Mouse (Mus musculus) embryonic stem cell, embryonic (primary cell): ENCODE data around the gene Apopt1.

Experiments used
- CTCF ChIA-PET, 4 experiments: fragments of 300-600 bp in 2 of 4; fragments of 350-600 bp in 2 of 4; sonication (Branson Sonifier 250); formaldehyde crosslinking; loops; one replicate each; lab custom pipeline; 2022; ENCODE audit warnings: inconsistent platforms in 2 of 4; lab: Charles Lee
- POLR2A ChIA-PET, 4 experiments: fragments of 300-600 bp in 2 of 4; fragments of 350-600 bp in 2 of 4; sonication (Branson Sonifier 250); formaldehyde crosslinking; loops; one replicate each; lab custom pipeline; 2022; ENCODE audit warnings: antibody characterized with exemption in 4 of 4, inconsistent platforms in 1 of 4; lab: Charles Lee

Apopt1 gene

DNA sequence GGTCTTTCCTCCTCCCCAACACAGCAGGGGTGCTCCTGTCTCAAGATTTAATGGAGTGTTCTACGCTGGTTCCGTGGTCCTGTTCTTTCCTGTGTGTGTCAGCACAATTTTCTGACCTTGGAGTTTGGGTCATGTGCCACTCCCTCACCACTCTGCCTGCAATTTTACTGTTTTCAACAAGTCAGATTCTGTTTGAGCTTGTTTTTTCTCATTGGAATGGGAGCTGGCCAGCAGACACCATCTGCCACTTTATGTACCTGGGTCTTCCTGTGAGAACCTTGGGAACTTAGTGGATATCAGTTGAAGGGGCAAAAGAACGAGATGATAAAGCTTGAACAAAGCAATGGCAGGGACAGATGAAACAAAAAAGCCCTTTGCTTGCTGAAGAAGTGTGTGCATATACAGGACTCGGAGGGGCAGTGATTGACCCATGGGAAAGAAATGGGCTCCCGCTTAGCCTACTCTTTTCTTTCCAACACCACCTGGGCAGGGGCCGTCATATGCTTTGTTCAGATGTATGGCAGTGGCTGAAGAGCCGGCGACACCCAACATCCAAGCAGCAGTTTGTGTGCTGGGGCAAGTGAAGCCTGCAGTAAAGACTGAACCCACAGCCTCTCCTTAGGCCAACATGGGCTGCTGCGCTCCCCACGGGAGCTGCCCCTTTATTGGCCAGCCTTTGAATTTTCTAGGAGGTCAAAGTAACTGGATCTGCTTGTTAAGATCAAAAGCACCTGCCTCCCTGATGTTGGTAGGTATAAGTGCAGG is 44.7 kb downstream of the Apopt1 start:
- ChIA-PET CTCF (interaction anchor here in 3 of 4 experiments (0.5 to 1.7 kb wide), 5 partner anchors 16 to 1024 kb away, joined by 3 to 8 read pairs (median 5); no protein-coding TSS in a partner anchor), POLR2A (interaction anchor here in 3 of 4 experiments (0.6 to 7.8 kb wide), 29 partner anchors 8 to 886 kb away, joined by 3 to 43 read pairs (median 4); partner anchors contain the start of genes Ckb (in 2 of the 3), Siva1 (in 1 of the 3), Xrcc3 (in 1 of the 3) and Zfyve21 (in 1 of the 3))

DNA sequence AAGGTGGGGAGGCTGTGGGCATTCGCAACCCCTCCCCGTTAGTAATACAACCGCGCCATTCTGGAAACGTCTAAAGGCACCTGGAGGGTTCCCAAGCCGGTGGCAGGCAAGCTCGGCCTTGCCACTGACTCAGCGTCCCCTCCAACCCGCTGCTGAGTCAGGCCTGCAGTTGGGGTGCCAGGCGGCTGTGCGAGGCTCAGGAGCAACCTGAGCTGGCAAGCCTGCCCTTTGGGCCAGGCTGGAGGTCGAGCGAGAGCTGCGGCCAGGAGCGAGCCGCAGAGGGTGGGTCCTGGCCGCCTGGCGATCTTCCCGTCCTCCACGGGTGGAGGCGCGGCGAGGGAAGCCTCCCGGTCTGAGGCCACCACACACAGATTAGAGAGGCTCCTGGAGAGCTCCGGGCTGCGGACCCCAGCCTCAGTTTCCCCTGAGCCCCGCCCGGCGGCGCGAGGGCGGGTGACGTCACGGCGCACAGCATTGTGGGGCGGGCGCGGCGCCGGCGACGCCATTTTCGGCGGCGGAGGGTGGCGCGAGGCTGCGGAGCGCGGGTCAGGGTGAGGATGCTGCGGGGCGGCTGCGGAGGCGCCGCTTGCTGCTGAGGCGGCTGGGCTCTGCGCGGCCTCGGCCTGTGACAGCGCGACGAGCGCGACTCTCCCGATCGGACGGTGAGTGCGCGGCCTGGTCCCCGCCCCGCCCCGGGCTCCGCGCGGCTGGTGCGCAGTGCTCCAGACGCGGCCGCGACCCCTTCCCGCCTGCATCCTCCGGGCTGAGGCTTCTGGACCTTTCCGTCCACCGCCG is 45.5 kb downstream of the Apopt1 start, which contains the start of gene Klc1:
Klc1 (plus strand) TSS at position 469 of the 795 bp plus-strand sequence.
- CTCF ChIA-PET: interaction anchor here in 3 of 4 experiments (0.5 to 1.7 kb wide), 6 partner anchors 11 to 1025 kb away, joined by 3 to 8 read pairs (median 4); no protein-coding TSS in a partner anchor
- POLR2A ChIA-PET: interaction anchor here in 3 of 4 experiments (0.7 to 7.8 kb wide), 27 partner anchors 8 to 221 kb away, joined by 3 to 43 read pairs (median 5); partner anchors contain the start of genes Ckb (in 2 of the 3) and Zfyve21 (in 1 of the 3)

DNA sequence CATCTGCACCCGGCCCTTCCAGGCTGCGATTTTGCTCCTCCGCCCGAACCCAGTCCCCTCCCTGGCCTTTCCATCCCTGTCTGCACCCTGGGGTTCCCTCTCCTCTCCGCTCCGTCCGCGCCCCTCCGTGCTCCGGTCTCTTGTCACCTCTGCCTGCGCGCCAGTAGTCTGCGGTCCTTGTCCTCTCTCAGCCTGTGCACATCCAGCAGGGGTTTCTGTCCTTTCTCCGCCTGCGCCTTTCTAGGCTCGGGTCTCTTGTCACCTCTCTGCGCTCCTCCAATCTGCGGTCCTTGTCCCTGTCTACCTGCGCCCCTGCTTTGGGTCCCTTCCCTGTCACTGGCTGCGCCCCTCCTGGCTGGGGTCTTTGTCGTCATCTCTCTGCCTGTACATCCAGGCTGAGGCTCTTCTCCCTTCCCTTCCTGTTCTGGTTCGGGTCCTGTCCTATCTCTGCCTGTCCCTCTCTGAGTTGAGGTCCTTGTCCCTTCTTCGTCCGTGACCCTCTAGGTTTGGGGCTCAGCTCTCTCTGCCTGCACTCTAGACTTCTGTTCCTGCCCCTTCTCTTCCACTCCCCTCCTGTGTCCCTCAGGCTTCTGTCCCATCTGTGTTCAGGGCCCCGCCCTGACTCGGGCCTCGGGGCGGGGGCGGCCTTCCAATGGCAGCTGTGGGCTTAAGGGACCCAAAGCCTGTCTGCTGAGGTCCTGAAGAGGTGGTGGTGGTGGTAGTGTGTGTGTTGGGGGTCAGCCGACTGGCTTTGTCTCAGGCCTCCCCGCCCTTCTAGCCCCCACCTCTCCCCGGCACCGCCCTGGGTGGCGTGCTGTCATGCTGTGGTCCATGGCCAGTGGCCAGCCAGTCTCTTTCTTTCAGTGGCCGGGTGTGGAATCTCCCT is 46.4 kb downstream of the Apopt1 start:
- ChIA-PET CTCF (interaction anchor here in 2 of 4 experiments (0.6 to 0.8 kb wide), 2 partner anchors 12 to 59 kb away, joined by 3 read pairs; no protein-coding TSS in a partner anchor), POLR2A (interaction anchor here in 3 of 4 experiments (0.7 to 7.8 kb wide), 18 partner anchors 9 to 88 kb away, joined by 3 to 43 read pairs (median 4); partner anchors contain the start of genes Ckb (in 1 of the 3) and Zfyve21 (in 1 of the 3))

DNA sequence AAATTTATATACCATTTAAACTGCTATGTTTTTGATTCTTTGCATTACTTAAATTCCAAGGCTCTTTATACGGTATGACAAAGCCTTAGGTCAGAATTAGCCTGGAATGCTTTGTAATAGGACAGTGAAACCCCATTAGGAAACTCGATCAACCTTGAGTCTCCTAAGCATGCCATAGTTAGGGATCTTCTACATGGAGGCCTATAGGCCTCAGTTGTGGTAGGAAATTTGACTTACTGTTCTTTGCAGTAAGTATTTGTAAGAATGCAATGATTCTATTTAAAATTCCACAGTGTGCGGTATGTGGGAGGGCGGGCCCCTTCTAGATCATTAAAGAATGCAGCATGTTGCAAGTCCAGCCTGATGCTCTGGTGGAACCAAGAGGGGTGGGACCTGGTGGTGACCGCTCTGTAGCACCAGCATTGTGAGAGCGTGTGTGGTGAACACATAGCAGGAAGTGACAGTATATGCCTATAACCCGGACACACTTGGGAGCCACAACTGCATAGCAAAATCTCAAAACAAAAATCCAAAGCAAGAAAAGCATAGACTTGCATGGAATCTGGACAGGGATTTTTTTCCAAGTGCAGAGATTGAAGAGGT is 47.3 kb downstream of the Apopt1 start:
- ChIA-PET POLR2A (interaction anchor here in 3 of 4 experiments (0.5 to 4.7 kb wide), 6 partner anchors 10 to 58 kb away, joined by 3 to 29 read pairs (median 4); no protein-coding TSS in a partner anchor), CTCF (no interaction called here)

DNA sequence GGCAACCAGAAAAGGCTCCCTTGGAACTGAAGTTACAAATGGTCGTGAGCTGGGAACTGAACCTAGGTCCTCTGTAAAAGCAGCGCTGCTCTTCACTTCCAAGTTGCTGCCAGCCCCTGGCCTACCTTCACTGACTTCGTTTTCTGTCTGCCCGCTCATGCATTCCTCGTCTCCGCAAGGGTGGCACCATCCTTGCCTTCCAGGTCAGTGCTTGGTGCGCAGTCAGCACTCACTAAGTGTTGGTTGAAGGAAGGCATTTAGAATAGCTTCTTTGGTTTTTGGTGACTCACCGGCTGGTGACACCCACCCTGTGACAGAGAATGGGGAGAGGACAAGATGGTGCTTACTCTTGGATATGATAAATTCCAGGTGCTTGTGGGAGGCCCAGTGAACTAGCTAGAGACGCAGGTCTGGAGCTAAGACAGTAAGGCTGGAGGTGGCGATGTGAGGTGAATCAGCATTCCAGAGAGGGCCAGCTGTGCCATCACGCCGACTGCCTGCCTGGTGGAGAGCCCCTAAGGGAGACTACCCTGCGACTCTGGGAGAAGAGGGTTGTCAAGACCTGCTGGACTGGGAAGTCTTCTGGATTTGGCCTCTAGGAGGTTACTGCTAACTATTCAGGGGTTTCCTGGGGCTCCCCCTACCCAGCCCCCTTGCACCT is 49.7 kb downstream of the Apopt1 start:
- POLR2A ChIA-PET: interaction anchor here in 3 of 4 experiments (0.6 to 2.2 kb wide), 11 partner anchors 9 to 174 kb away, joined by 3 to 8 read pairs (median 4); partner anchors contain the start of genes Xrcc3 (in 1 of the 3) and Zfyve21 (in 1 of the 3)
- CTCF ChIA-PET: interaction anchor here in 3 of 4 experiments (0.5 to 1.5 kb wide), 7 partner anchors 9 to 337 kb away, joined by 3 to 12 read pairs (median 3); no protein-coding TSS in a partner anchor

DNA sequence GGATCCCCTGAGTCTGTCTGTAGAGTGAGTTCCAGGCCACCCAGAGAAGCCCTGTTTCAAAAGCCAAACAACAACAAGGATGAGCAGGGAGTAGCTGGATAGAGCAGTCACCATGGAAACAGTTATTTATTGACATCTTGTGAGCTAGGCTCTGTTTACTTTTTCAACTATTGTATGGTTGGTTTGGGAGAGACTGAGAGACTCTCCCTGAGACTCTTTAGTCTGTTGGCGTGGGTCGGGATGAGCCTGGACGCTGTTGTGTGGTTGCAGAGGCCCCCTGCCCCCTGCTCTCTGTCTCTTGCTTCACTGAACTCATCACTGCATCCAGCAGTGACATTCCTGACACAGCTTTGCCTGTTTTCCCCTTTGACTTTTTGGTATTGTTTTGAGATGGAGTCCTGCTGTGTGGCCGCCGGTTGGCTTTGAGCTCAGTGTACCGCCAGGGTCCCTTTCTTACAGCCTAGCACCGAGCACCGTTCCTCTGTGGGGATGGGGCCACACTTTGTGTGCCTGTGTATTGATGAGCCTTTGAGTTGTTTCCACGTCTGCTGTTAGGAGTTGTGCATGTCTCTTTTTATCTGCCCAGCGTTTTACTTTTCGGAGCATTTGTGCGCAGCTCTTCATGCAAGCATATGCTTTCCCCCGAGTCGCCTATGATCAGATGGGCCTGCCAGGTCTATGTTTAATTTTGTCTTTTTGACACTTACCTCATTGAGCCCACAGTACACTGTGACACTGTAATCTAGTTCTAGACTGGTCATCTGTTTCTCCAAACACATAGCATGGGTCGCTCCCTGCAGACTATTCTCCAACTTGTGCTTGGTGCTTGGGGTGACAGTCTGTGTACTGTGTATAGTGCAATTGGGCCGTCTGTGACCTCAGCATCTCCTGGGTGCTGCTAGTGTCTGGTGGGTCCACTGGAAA is 53.5 kb downstream of the Apopt1 start:
- POLR2A ChIA-PET: interaction anchor here in 3 of 4 experiments (0.6 to 2.7 kb wide), 21 partner anchors 8 to 487 kb away, joined by 3 to 18 read pairs (median 3); partner anchors contain the start of genes Eif5 (in 1 of the 3), Klc1 (in 1 of the 3) and Zfyve21 (in 1 of the 3)
- CTCF ChIA-PET: interaction anchor here in 3 of 4 experiments (0.5 to 1.2 kb wide), 8 partner anchors 10 to 261 kb away, joined by 3 to 5 read pairs (median 4); no protein-coding TSS in a partner anchor

DNA sequence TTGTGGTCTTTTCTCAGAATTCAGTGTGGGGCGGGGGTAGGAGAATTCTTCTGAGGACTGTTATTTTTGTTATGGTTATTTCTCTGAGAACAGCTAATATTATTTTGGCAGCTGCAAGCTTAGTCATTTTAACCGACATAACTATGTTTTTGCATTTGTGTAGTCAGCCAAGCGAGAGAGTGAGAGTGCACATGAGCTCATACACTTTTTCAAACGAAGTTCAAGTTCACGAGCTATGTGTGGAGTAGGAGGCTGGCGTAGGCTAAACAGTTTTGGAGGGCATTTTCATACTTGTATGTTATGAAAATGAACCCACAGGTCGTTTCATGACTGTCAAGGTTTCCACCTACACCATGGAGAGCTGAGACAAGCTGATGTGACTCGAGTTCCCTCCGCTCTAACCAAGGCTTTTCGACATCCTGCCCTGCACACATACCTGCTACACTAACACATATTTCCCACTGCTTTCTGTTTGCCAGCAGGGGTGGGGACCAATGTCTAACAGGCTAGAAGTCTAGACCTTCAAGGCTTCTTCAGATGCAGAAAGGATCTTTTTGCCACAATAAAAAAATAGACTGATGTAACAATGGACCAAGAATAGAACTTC is 55.4 kb downstream of the Apopt1 start:
- POLR2A ChIA-PET: interaction anchor here in 3 of 4 experiments (0.6 to 2.7 kb wide), 9 partner anchors 10 to 104 kb away, joined by 3 to 18 read pairs (median 3); partner anchors contain the start of genes Klc1 (in 2 of the 3), Apopt1 (in 1 of the 3), Bag5 (in 1 of the 3) and Xrcc3 (in 1 of the 3)
- CTCF ChIA-PET: interaction anchor here in 2 of 4 experiments (0.6 to 1.0 kb wide), 3 partner anchors 11 to 692 kb away, joined by 3 to 6 read pairs (median 3); no protein-coding TSS in a partner anchor

DNA sequence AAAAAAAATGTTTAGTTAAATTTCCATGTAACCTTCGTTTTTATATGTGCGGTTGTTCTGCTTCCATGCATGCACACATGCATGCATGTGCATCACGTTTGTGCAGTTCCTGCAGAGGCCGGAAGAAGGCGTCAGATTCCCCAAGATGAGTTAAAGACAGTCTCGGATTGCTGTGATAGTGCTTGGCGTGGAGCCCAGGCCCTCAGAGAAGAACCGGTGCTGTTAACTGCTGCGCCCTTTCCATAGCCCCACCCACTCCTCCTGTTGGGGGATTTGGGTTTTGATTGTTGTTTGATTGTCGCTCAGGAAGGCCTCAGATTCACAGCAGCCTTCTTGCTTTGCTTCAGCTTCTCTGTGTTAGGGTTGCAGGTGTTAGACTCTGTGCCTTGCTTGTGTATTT is 56.2 kb downstream of the Apopt1 start:
- CTCF ChIA-PET: interaction anchor here in 1 of 4 experiments (0.5 kb wide), 1 partner anchor 271 kb away, joined by 3 read pairs; no protein-coding TSS in a partner anchor
- POLR2A ChIA-PET: interaction anchor here in 2 of 4 experiments (0.6 to 1.7 kb wide), 3 partner anchors 10 to 123 kb away, joined by 3 to 4 read pairs (median 3); partner anchors contain the start of gene Klc1 (in 1 of the 2)

DNA sequence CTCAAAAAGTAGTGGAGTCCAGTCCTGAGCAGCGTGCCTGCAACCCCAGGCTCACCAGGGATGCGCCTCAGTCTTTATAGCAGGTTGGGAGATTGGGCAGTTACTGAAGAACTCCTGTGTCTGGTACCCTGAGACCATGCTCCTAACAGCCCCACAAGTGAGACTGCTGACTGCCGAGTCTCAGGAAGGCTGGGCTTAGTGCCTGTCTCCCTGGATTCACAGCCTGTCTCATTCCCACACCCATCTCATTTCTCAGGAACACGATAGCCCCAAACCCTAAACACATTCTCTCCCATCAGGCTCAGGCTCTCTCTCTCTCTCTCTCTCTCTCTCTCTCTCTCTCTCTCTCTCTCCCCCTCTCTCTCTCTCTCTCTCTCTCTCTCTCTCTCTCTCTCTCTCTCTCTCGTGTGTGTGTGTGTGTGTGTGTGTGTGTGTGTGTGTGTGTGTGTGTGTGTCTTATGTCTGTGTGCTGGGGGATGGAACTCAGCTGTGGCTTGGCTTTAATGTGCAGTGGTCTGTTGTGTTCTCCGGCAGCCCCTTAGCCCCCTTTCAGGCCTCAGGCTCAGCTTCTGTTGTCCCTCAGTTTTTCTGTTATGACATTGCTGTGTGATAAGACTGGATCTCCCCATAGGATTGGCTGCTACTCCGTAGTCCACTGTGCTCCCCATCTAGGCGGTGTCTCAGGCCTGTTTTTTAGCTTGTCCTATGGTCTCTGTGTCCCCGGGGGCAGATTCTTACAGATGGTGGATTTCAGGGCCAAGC is 56.9 kb downstream of the Apopt1 start:
- CTCF ChIA-PET: interaction anchor here (0.6 to 1.3 kb wide), 6 partner anchors 10 to 106 kb away, joined by 3 to 5 read pairs (median 4); no protein-coding TSS in a partner anchor
- POLR2A ChIA-PET: interaction anchor here in 3 of 4 experiments (0.5 to 0.7 kb wide), 4 partner anchors 11 to 122 kb away, joined by 3 read pairs; partner anchors contain the start of gene Trmt61a (in 1 of the 3)

DNA sequence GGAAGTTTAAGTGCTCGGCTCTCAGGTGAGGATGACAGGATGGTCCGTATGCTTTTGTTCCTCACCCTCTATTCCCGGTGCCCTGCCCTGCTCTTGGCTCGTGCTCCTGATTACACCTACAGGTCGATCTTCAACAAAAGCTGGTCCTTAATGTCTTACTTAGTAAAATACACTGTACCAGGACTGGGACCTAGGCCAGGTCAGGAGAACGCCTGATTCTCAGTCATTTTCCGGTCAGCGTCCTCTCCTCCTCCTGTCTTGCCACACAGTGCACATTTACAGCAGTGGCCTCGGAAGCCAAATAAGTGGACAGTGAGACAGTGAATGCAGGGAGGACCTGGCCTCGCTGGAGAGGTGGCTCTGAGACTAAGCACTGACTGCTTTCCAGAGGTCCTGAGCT is 57.6 kb downstream of the Apopt1 start:
- ChIA-PET CTCF (interaction anchor here (0.6 to 1.3 kb wide), 8 partner anchors 9 to 1205 kb away, joined by 3 to 6 read pairs (median 4); partner anchors contain the start of gene Btbd6 (in 1 of the 4)), POLR2A (interaction anchor here in 3 of 4 experiments (0.5 to 0.7 kb wide), 5 partner anchors 10 to 93 kb away, joined by 3 read pairs; partner anchors contain the start of gene Trmt61a (in 1 of the 3))

DNA sequence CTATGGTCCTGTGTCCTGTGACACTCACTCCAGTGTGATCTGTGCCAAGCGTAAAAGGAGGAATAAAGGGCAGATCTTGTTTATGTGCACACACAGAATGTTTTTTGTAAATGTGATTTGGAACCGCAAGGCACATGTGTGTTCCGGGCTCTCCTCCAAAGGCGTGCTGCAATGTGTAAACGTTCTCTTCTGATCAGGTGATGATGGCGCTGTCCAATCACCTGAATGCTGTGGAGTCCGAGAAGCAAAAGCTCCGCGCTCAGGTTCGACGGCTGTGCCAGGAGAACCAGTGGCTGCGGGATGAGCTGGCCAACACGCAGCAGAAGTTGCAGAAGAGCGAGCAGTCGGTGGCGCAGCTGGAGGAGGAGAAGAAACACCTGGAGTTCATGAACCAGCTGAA is 61.1 kb downstream of the Apopt1 start:
- ChIA-PET POLR2A (interaction anchor here in 2 of 4 experiments (1.0 to 2.5 kb wide), 9 partner anchors 8 to 40 kb away, joined by 3 to 8 read pairs (median 4); partner anchors contain the start of genes Klc1 (in 2 of the 2), Xrcc3 (in 1 of the 2) and Zfyve21 (in 1 of the 2)), CTCF (interaction anchor here in 3 of 4 experiments (0.6 to 1.1 kb wide), 6 partner anchors 28 to 348 kb away, joined by 3 to 4 read pairs (median 3); no protein-coding TSS in a partner anchor)

DNA sequence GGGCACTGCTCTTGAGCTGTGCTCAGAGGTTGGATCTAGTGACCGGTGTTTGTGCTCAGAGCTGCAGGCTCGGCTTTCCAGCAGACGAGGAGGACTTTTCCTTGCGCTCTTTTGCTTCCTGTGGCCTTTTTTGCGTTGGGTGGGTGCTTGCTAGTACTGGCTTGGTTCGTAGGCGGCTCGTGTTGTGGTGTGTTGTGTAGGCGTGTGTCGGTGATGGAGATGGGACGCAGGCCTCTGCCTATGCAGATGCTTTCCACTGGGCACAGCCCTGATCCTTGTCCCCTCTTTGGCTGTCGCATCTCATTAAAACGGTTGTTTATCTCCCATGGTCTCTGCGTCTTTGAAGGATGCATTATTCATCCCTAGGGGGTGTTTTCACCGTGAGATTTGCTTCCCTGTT is 61.8 kb downstream of the Apopt1 start:
- CTCF ChIA-PET: interaction anchor here in 3 of 4 experiments (0.6 to 1.1 kb wide), 6 partner anchors 43 to 349 kb away, joined by 3 to 6 read pairs (median 3); no protein-coding TSS in a partner anchor
- POLR2A ChIA-PET: interaction anchor here in 2 of 4 experiments (0.7 to 2.5 kb wide), 11 partner anchors 8 to 843 kb away, joined by 3 to 8 read pairs (median 4); partner anchors contain the start of genes Klc1 (in 2 of the 2), Xrcc3 (in 1 of the 2) and Zfyve21 (in 1 of the 2)
